Mouse (Mus musculus) embryonic facial prominence, embryonic 14.5 days (tissue): Measurements from ENCODE around the gene Ifngr2. TPM values are rescaled to one million over a fixed set of nuclear protein-coding genes. Genes with fewer than 3 reads are reported as not detected.
A peak's percentile ranks its signal among the peaks of the same experiment; 100 is the strongest.

Experiments used
- ATAC-seq: fragments of 200-750 bp; cut with Nextera tagmentation; 2 replicates; pipeline ENCODE4 v1.8.0; 2017; ENCODE audit warnings: low read depth, moderate number of reproducible peaks, moderate TSS enrichment
- DNase-seq: peaks from one replicate; pipeline ENCODE4 v3.0.0-alpha.2; 2015; ENCODE audit warnings: low spot score
- H3K27ac ChIP-seq: fragments of 300-500 bp; sonication (generic); replicated peaks from 2 replicates; pipeline ENCODE4 v1.5.1; 2014; ENCODE audit warnings: low read depth, mild to moderate bottlenecking, low read length, moderate library complexity
- H3K27me3 ChIP-seq: fragments of 300-500 bp; sonication (generic); replicated peaks from 2 replicates; pipeline ENCODE4 v1.6.1; 2014; ENCODE audit warnings: low read length; ENCODE audit not compliant: control insufficient read depth, insufficient read depth
- H3K36me3 ChIP-seq: fragments of 300-500 bp; sonication (generic); 2 replicates; pipeline ENCODE4 v1.6.1; 2014; ENCODE audit warnings: low read length, mixed read lengths; ENCODE audit not compliant: control insufficient read depth, insufficient read depth
- H3K4me1 ChIP-seq: fragments of 300-500 bp; sonication (generic); 2 replicates; pipeline ENCODE4 v1.6.1; 2014; ENCODE audit warnings: antibody characterized with exemption, low read length; ENCODE audit not compliant: control insufficient read depth, insufficient read depth
- H3K4me2 ChIP-seq: fragments of 300-500 bp; sonication (generic); 2 replicates; pipeline ENCODE4 v1.6.1; 2014; ENCODE audit warnings: low read depth, mild to moderate bottlenecking, low read length, moderate library complexity, mixed read lengths
- H3K4me3 ChIP-seq: fragments of 300-500 bp; sonication (generic); 2 replicates; pipeline ENCODE4 v1.5.1; 2014; ENCODE audit warnings: low read depth, mild to moderate bottlenecking, low read length
- H3K9ac ChIP-seq: fragments of 300-500 bp; sonication (generic); 2 replicates; pipeline ENCODE4 v1.6.1; 2014; ENCODE audit warnings: low read depth, mild to moderate bottlenecking, low read length, moderate library complexity, mixed read lengths
- H3K9me3 ChIP-seq: fragments of 300-500 bp; sonication (generic); 2 replicates; pipeline ENCODE4 v1.6.1; 2016; ENCODE audit warnings: low read length; ENCODE audit not compliant: control insufficient read depth
- WGBS: fragments of 180-500 bp; shearing (Covaris S2); extraction: QIAGEN DNeasy Blood & Tissue Kit; methylation state at CpG from one replicate; pipeline ENCODE4 v1.1.7; 2014; 5-methylcytosine and 5-hydroxymethylcytosine counted together
- polyA plus RNA-seq: library from polyadenylated mRNA; unstranded; fragments of >200 nt; fragmentation: Nextera tagmentation; extraction: Ambion mirVana; gene quantifications from 2 replicates; pipeline ENCODE4 v1.2.1, GENCODE M21; 2014

Ifngr2 gene
- polyA plus RNA-seq, 1 experiment from 2014 or later, result 51.0 TPM

GRCm38 (mm10) chr16:91551081-91551524 lies 4.2 kb downstream of the Ifngr2 start:
- Histone ChIP-seq H3K27ac (no peak overlapping the region), H3K9ac (no peak overlapping the region), H3K27me3 (no peaks in the 10 kb centered on the region), H3K36me3 (0 out of 2 replicates have a peak, but pooled peaks cover 5% of the 10 kb centered on the region), H3K9me3 (no peaks in the 10 kb centered on the region), H3K4me1 (peaks cover 34% of the 10 kb centered on the region), H3K4me3 (no peak overlapping the region), H3K4me2 (no peak overlapping the region)
- no peak for DNase-seq
- no peak for ATAC-seq
- 71% methylated on average over 10 of the region's 10 CpGs for WGBS

GRCm38 (mm10) chr16:91552072-91552471 lies 5.2 kb downstream of the Ifngr2 start:
- Histone ChIP-seq H3K36me3 (0 out of 2 replicates have a peak, but pooled peaks cover 5% of the 10 kb centered on the region), H3K9ac (no peak overlapping the region), H3K9me3 (no peaks in the 10 kb centered on the region), H3K4me1 (peaks cover 31% of the 10 kb centered on the region), H3K4me3 (no peak overlapping the region), H3K27me3 (no peaks in the 10 kb centered on the region), H3K27ac (no peak overlapping the region), H3K4me2 (no peak overlapping the region)
- no peak for DNase-seq
- WGBS, result 67% methylated on average over 9 of the region's 9 CpGs
- ATAC-seq, result no peak

- Histone ChIP-seq H3K36me3 (peaks cover 16% of the 10 kb centered on the region), H3K4me2 (peak overlapping the region; percentile 22; the same call in 1 of the 2 replicates), H3K9me3 (no peaks in the 10 kb centered on the region), H3K4me3 (no peak overlapping the region), H3K27ac (no peak overlapping the region), H3K27me3 (no peaks in the 10 kb centered on the region), H3K4me1 (peaks cover 23% of the 10 kb centered on the region), H3K9ac (no peak overlapping the region)
- 34% methylated on average over 12 of the region's 12 CpGs for WGBS
- DNase-seq, result peak; percentile 61
- ATAC-seq, result no peak
Observed at GRCm38 (mm10) chr16:91553625-91554024, 6.8 kb downstream of the Ifngr2 start.

- Histone ChIP-seq H3K27me3 (no peaks in the 10 kb centered on the region), H3K36me3 (peaks cover 29% of the 10 kb centered on the region), H3K27ac (no peak overlapping the region), H3K4me2 (no peak overlapping the region), H3K9me3 (no peaks in the 10 kb centered on the region), H3K9ac (no peak overlapping the region), H3K4me3 (no peak overlapping the region), H3K4me1 (peaks cover 14% of the 10 kb centered on the region)
- no peak for ATAC-seq
- 83% methylated on average over 8 of the region's 8 CpGs for WGBS
- no peak for DNase-seq
Observed at GRCm38 (mm10) chr16:91555017-91555605, 8.2 kb downstream of the Ifngr2 start.

- ATAC-seq, result no peak
- Histone ChIP-seq H3K27me3 (no peaks in the 10 kb centered on the region), H3K4me1 (peaks cover 14% of the 10 kb centered on the region), H3K9ac (no peak overlapping the region), H3K9me3 (no peaks in the 10 kb centered on the region), H3K4me2 (no peak overlapping the region), H3K4me3 (no peak overlapping the region), H3K27ac (peak overlapping the region; percentile 42), H3K36me3 (peaks cover 36% of the 10 kb centered on the region)
- WGBS, result 53% methylated on average over 15 of the region's 15 CpGs
- no peak for DNase-seq
Observed at GRCm38 (mm10) chr16:91556659-91557058, 9.8 kb downstream of the Ifngr2 start.

- Histone ChIP-seq H3K4me2 (no peak overlapping the region), H3K9me3 (no peaks in the 10 kb centered on the region), H3K27ac (peak overlapping the region; percentile 42), H3K9ac (no peak overlapping the region), H3K4me1 (peaks cover 14% of the 10 kb centered on the region), H3K4me3 (no peak overlapping the region), H3K36me3 (peaks cover 42% of the 10 kb centered on the region), H3K27me3 (no peaks in the 10 kb centered on the region)
- DNase-seq, result peak; percentile 51
- 45% methylated on average over 7 of the region's 7 CpGs for WGBS
- ATAC-seq, result no peak
Observed at GRCm38 (mm10) chr16:91557214-91557613, 10.3 kb downstream of the Ifngr2 start.

GRCm38 (mm10) chr16:91557693-91558092 lies 10.8 kb downstream of the Ifngr2 start:
- no peak overlapping the region for H3K4me2 ChIP-seq
- peaks cover 14% of the 10 kb centered on the region for H3K4me1 ChIP-seq
- no peaks in the 10 kb centered on the region for H3K9me3 ChIP-seq
- no peak overlapping the region for H3K4me3 ChIP-seq
- ATAC-seq (no peak), DNase-seq (no peak)
- 85% methylated on average over 15 of the region's 15 CpGs for WGBS
- no peak overlapping the region for H3K27ac ChIP-seq
- H3K36me3 ChIP-seq, result peaks cover 47% of the 10 kb centered on the region
- H3K27me3 ChIP-seq, result no peaks in the 10 kb centered on the region
- no peak overlapping the region for H3K9ac ChIP-seq

- Histone ChIP-seq H3K4me1 (no peaks in the 10 kb centered on the region; the same call in 1 of the 2 replicates), H3K36me3 (peaks cover 64% of the 10 kb centered on the region), H3K27ac (no peak overlapping the region), H3K9me3 (no peaks in the 10 kb centered on the region), H3K27me3 (no peaks in the 10 kb centered on the region), H3K4me2 (no peak overlapping the region), H3K9ac (no peak overlapping the region), H3K4me3 (no peak overlapping the region)
- DNase-seq (no peak), ATAC-seq (0 out of 2 replicates have a peak, but pooled peaks have one; percentile 23)
- WGBS, result 62% methylated on average over 9 of the region's 9 CpGs
Observed at GRCm38 (mm10) chr16:91561099-91561498, 14.2 kb downstream of the Ifngr2 start.
